Mouse (Mus musculus) thymus, adult 2 months (tissue): ENCODE data around the gene Lypd5.

Source experiments
- CTCF ChIP-seq: fragments of 200-500 bp; IDR thresholded peaks from 2 replicates; pipeline ENCODE4 v1.5.1; 2012; ENCODE audit warnings: mild to moderate bottlenecking, control low read depth, low read length, moderate library complexity, borderline replicate concordance; ENCODE audit not compliant: control insufficient read depth, poor library complexity, insufficient read depth; ENCODE audit errors: extremely low read depth
- POLR2A ChIP-seq: fragments of 200-500 bp; IDR thresholded peaks from 2 replicates; pipeline ENCODE4 v1.6.1; 2012; ENCODE audit warnings: mild to moderate bottlenecking, low read length, control low read depth, moderate library complexity; ENCODE audit not compliant: control insufficient read depth, poor library complexity, insufficient read depth; ENCODE audit errors: extremely low read depth

GRCm38 (mm10) chr7:24315726-24316566 lies 33.0 kb upstream of the Lypd5 start:
- TF ChIP-seq CTCF = no peak
- no peak for TF ChIP-seq POLR2A
